Mouse (Mus musculus) ES-E14 (cell line): Measurements from ENCODE around the gene Grin1.

ENCODE experiments used
- CHD2 ChIP-seq: IDR thresholded peaks from 2 replicates; pipeline ENCODE4 v1.6.1; 2014; ENCODE audit warnings: mild to moderate bottlenecking, low read depth, low read length, inconsistent platforms
- ZNF384 ChIP-seq: IDR thresholded peaks from 2 replicates; pipeline ENCODE4 v1.6.1; 2012; ENCODE audit warnings: low read depth, low read length, inconsistent platforms

GRCm38 (mm10) chr2:25267241-25267640 lies 51.7 kb downstream of the Grin1 start:
- no peak for TF ChIP-seq CHD2
- TF ChIP-seq ZNF384 = no peak
